Mouse (Mus musculus) heart, adult 2 months (tissue): Measurements from ENCODE around the gene 2610507B11Rik. TPM values are rescaled to one million over a fixed set of nuclear protein-coding genes. Genes with fewer than 3 reads are reported as not detected.
A peak's percentile ranks its signal among the peaks of the same experiment; 100 is the strongest.

ENCODE experiments used
- DNase-seq, 2 experiments: peaks; one replicate each; pipeline ENCODE4 v3.0.0; 2021
- H3K27ac ChIP-seq: fragments of 200-600 bp; 2 replicates; pipeline ENCODE4 v1.8.1; 2022
- H3K27me3 ChIP-seq: fragments of 200-500 bp; 2 replicates; pipeline ENCODE4 v1.6.1; 2012; ENCODE audit warnings: mild to moderate bottlenecking, low read length, inconsistent platforms, mixed read lengths; ENCODE audit not compliant: control insufficient read depth, insufficient read depth
- H3K36me3 ChIP-seq: fragments of 200-500 bp; 2 replicates; pipeline ENCODE4 v1.6.1; 2012; ENCODE audit warnings: low read length, inconsistent platforms; ENCODE audit not compliant: control insufficient read depth, insufficient read depth
- H3K4me1 ChIP-seq: fragments of 200-500 bp; 2 replicates; pipeline ENCODE4 v1.6.1; 2011; ENCODE audit warnings: low read length; ENCODE audit not compliant: control insufficient read depth, insufficient read depth
- H3K4me3 ChIP-seq: fragments of 200-600 bp; 2 replicates; pipeline ENCODE4 v1.8.1; 2022
- H3K79me2 ChIP-seq: fragments of 200-500 bp; replicated peaks from 2 replicates; pipeline ENCODE4 v1.6.1; 2012; ENCODE audit warnings: mild to moderate bottlenecking, inconsistent platforms, low read length, moderate library complexity, mixed read lengths; ENCODE audit not compliant: control insufficient read depth, insufficient read depth
- H3K9ac ChIP-seq: fragments of 200-500 bp; 2 replicates; pipeline ENCODE4 v1.6.1; 2012; ENCODE audit warnings: low read depth, mild to moderate bottlenecking, control low read depth, inconsistent platforms, low read length, mixed read lengths
- CTCF ChIP-seq: fragments of 200-600 bp; IDR thresholded peaks from 2 replicates; pipeline ENCODE4 v1.8.1; 2022; ENCODE audit warnings: antibody characterized with exemption, mild to moderate bottlenecking, moderate library complexity
- EP300 ChIP-seq: fragments of 200-500 bp; IDR thresholded peaks from 2 replicates; pipeline ENCODE4 v1.6.1; 2011; ENCODE audit warnings: low read depth, low read length, control low read depth; ENCODE audit not compliant: insufficient read depth
- POLR2A ChIP-seq: fragments of 200-500 bp; IDR thresholded peaks from 2 replicates; pipeline ENCODE4 v1.6.1; 2011; ENCODE audit warnings: mild to moderate bottlenecking, low read depth, low read length, control low read depth; ENCODE audit not compliant: insufficient read depth
- WGBS: fragments of 180-500 bp; shearing (Covaris S2); methylation state at CpG from one replicate; pipeline ENCODE4 v1.1.7; 2018; 5-methylcytosine and 5-hydroxymethylcytosine counted together
- intact Hi-C: fragments of 180-260 bp; cut with DNase I; formaldehyde crosslinking; loops from one replicate; pipeline ENCODE4 v1.15.1; 2025
- polyA plus RNA-seq: library from polyadenylated mRNA; depleted of rRNA; stranded (reverse); fragments of >200 nt; gene quantifications from 2 replicates; pipeline ENCODE4 v1.2.3, GENCODE M21; 2012
- total RNA-seq, 2 experiments: library from RNA; stranded (reverse); gene quantifications; 2 replicates each; pipeline ENCODE4 v1.2.3; 2021

2610507B11Rik gene
- total and polyA plus RNA-seq, 3 experiments, result 74.7 to 209 (median 173) TPM

DNA sequence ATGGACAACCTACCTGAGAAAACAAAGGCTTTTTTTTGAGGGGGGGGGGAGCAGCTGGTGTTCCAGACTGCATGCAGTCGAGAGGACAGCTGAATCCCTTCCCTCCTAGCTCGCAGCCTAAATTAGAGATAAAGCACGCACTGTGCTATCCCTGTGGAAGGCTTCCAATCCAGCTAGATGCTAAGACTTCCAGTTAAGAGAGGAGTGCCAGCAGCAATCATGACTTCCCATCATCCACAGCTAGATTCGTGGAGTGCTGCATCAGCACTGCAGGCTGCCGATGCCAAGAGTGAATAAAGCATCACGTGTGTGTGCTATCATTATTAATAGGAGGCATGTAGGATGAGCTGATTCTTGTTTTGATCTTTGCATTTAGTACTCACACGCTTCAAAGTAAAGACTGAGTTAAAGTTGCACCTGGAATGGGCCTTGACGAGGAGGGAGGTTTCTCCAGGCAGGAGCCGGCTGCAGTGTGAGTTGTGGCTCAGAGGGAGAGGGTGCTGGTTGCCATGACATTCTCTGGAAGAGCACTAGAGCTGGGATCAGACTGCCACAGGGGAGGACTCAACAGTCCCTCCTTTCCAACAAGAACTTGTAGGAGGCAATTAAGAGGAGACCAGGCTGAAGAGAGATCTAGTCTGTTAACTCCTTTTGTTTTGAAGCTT is 21.2 kb upstream of the 2610507B11Rik start:
- Histone ChIP-seq H3K4me3 (no peak overlapping the region), H3K27ac (no peak overlapping the region; the same call in 1 of the 2 replicates), H3K9ac (no peak overlapping the region), H3K79me2 (peaks cover 11% of the 10 kb centered on the region), H3K4me1 (peaks cover 7% of the 10 kb centered on the region), H3K27me3 (no peaks in the 10 kb centered on the region), H3K36me3 (peaks cover 8% of the 10 kb centered on the region)
- peak in 1 of 2 experiments; percentile 28 for DNase-seq
- 41% methylated on average over 9 of the region's 9 CpGs for WGBS
- intact Hi-C loops, result no loop called here
- no peak for TF ChIP-seq POLR2A

DNA sequence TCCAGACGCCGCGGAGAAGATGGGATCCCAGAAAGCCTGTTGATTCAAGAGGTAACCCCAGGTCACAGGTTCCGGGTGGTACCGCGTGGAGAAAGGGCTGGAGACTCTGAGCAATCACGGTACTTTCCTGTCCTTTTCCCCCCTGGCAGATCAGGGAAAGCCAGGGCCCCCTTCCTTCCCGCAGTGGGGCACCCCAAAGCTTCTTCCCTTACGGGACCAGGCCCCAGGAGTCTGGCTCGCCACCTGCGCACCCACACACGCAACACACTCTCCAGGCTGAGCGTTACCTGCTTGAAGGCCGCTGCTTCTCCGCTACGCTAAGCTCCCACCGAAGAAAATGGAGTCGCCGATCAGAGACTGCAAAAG is 16.3 kb upstream of the 2610507B11Rik start:
- H3K4me3 ChIP-seq, result peak overlapping the region; percentile 81
- no peaks in the 10 kb centered on the region for H3K27me3 ChIP-seq
- intact Hi-C loops, result no loop called here
- DNase-seq, result no peak
- peaks cover 3% of the 10 kb centered on the region for H3K79me2 ChIP-seq
- peak overlapping the region; percentile 83 for H3K9ac ChIP-seq
- peak overlapping the region; percentile 92 for H3K27ac ChIP-seq
- H3K4me1 ChIP-seq, result peaks cover 5% of the 10 kb centered on the region
- H3K36me3 ChIP-seq, result peaks cover 9% of the 10 kb centered on the region; the same call in 1 of the 2 replicates
- WGBS, result 1% methylated on average over 19 of the region's 19 CpGs
- 0 out of 2 replicates have a peak, but pooled peaks have one; percentile 20 for TF ChIP-seq CTCF
- TF ChIP-seq POLR2A, result no peak
- no peak for TF ChIP-seq EP300

DNA sequence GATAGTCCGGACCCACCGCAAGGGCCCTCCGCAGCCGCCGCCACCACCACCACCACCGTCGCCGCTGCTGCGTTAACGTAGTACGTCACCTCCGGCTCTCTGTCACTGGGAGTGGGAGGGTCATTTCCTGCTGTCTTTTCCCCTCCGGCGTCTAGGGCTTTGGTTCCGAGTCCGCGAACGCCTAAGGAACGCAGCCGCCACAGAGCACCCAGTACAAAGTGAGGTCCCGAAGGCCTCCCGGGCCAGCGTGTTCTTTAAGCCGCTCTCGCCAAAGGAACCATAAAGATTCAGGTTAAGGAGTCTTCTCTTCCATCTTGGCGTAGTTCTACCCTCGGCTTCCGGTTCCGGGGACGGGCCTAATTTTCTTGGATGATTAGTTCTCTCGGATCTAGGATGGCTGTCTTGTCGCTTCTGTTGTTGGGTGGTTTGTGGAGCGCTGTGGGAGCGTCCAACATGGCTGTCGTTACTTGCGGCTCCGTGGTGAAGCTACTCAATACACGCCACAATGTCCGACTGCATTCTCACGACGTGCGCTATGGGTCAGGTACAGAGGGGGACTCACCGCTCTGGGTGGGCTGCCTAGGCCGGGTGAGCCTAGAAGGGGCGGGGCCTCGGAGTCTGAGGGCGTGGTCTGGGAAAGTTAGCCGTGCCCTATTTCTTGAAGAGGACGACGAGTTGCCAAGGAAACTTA is 15.8 kb upstream of the 2610507B11Rik start, which contains the start of the genes Sdf2 and Supt6:
TSS of gene Sdf2 (plus strand) at position 120 of the 691 bp plus-strand sequence.
TSS of gene Supt6 (minus strand) at position 361 of the 691 bp plus-strand sequence.
- intact Hi-C loops, result loop anchor here (1.0 kb wide), 1 partner anchor 15 kb away; no protein-coding TSS in a partner anchor
- TF ChIP-seq POLR2A (peak; percentile 76), CTCF (no peak), EP300 (peak; percentile 13; the same call in 1 of the 2 replicates)
- H3K9ac ChIP-seq, result peak within 1 kb of the TSS; percentile 83
- under 1% methylated on average over 50 of the region's 50 CpGs for WGBS
- peaks cover 4% of the 10 kb centered on the region for H3K4me1 ChIP-seq
- peaks cover 9% of the 10 kb centered on the region; the same call in 1 of the 2 replicates for H3K36me3 ChIP-seq
- H3K27ac ChIP-seq, result peak within 1 kb of the TSS; percentile 92
- DNase-seq, result peak; percentile 92
- H3K4me3 ChIP-seq, result peak within 1 kb of the TSS; percentile 81
- H3K27me3 ChIP-seq, result no peaks in the 10 kb centered on the region
- peaks cover 3% of the 10 kb centered on the region for H3K79me2 ChIP-seq

DNA sequence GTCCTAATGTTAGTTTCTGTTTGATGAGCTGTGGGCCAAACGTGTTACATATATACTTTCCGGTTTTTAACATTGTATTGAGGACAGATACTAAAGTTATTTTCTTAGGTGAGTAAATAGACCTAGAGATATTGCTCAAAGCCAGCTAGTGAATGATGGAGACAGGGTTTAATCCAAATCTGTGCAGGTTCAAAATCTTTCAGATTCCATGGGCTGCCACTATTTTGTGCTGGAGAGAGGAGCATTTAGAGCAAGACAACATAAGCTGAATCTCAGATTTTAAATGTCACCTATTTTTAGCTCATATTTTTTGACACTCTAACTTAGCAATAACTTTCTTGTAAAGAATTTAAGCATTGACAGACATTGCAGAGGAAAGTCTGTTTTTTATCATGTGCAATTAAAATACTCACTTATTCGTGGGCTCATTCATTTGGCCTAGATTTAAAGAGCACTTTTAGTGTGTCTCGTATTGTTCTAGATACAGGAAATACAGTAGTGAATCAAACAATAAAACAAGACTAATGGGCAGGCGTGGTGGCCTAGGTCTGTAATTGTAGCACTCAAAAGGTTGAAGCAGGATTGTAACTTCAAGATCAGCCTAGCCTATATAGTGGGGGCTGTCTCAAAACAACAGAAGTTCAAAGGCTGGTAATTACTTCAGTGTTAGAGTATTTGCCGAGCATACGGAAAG is 15.1 kb upstream of the 2610507B11Rik start:
- peak overlapping the region; percentile 92 for H3K27ac ChIP-seq
- TF ChIP-seq POLR2A, result no peak
- TF ChIP-seq EP300, result no peak
- TF ChIP-seq CTCF, result no peak
- peaks cover 4% of the 10 kb centered on the region for H3K4me1 ChIP-seq
- H3K4me3 ChIP-seq, result peak overlapping the region; percentile 81
- intact Hi-C loops, result loop anchor here (1.0 kb wide), 1 partner anchor 14 kb away; no protein-coding TSS in a partner anchor
- peaks cover 9% of the 10 kb centered on the region; the same call in 1 of the 2 replicates for H3K36me3 ChIP-seq
- no peak for DNase-seq
- no peaks in the 10 kb centered on the region for H3K27me3 ChIP-seq
- H3K79me2 ChIP-seq, result peaks cover 3% of the 10 kb centered on the region
- H3K9ac ChIP-seq, result peak overlapping the region; percentile 83; the same call in 1 of the 2 replicates
- WGBS, result 32% methylated on average over 7 of the region's 7 CpGs

DNA sequence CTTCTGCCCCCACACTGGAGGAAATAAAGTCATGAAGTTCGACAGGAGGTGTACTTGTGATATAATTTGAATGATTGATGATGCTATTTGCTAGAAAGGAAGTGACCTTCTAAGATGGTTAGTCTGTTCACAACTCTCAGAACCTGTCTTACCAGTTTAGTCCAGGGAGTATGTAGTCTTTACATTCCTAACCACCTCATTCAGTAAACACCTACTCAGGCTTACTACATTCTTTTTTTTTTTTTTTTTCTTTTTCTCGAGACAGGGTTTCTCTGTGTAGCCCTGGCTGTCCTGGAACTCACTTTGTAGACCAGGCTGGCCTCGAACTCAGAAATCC is 14.6 kb upstream of the 2610507B11Rik start:
- Histone ChIP-seq H3K27ac (no peak overlapping the region), H3K27me3 (no peaks in the 10 kb centered on the region), H3K79me2 (peaks cover under 1% of the 10 kb centered on the region; the same call in 1 of the 2 replicates), H3K9ac (no peak overlapping the region), H3K36me3 (peaks cover 9% of the 10 kb centered on the region; the same call in 1 of the 2 replicates), H3K4me3 (peak overlapping the region; percentile 81), H3K4me1 (peaks cover 3% of the 10 kb centered on the region)
- intact Hi-C loops, result no loop called here
- no peak for DNase-seq
- WGBS, result 59% methylated on average over 3 of the region's 3 CpGs
- TF ChIP-seq POLR2A, result no peak
- no peak for TF ChIP-seq CTCF
- no peak for TF ChIP-seq EP300
